Comparison of ENCODE assay signal across 8 mouse cellular contexts in the genomic region with DNA sequence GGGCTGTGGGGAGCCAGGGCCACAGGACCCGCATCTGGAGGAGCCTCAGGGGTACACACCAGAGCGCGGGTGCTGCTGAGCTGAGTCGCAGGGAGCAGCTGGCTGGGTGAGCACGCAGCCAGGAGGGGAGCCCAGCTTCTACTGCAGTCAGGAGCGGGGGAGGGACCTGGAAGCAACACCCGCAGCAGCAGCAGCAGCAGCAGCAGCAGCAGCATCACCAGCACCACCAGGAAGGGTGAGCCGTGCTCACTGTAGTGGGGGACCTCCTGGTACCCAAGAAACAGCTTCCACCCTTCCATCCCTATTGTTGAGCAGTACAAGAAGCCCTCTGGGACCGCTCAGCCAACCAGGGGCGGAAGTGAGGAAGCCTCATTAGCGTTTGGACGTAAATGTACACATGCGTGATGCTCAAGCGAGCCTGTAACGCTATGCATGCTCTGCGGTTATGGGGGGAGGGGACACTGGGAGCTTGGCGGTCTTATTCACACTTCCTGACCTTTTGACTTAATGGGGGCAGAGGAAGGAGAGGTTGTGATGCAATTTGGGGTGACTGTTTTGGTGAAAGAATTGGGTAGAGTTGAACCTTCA. TPM values are rescaled to one million over a fixed set of nuclear protein-coding genes. Genes with fewer than 3 reads are reported as not detected.
DNase-seq lines count a peak whose midpoint lies in the region; TF ChIP-seq lines count a peak whose summit lies in the region.

No protein-coding gene starts in this region.

- TF ChIP-seq CTCF in left cerebral cortex, adult 2 months (IDR thresholded peaks at IDR 0.05): no peak

- peak; percentile 55 for DNase-seq in Muller cell, postnatal 12 days (ENCODE audit: inconsistent ontology term)
- peak; percentile 22 for DNase-seq in cerebellum, adult 9-10 months
- DNase-seq in frontal cortex, adult 2 months (ENCODE audit: extremely low spot score in 1 of 2, low spot score in 1 of 2): peak; percentile 43 to 72
- DNase-seq in hindbrain, embryonic 10.5 days (ENCODE audit: low spot score): peak; percentile 72
- DNase-seq in left cerebral cortex, adult 2 months (ENCODE audit: extremely low spot score in 1 of 2, low spot score in 2 of 2): peak; percentile 65 to 67
- peak; percentile 8 for DNase-seq in lung, postnatal 36 days
- DNase-seq in ovary, postnatal 14 days (ENCODE audit: low spot score): peak; percentile 7
- DNase-seq in thymus, postnatal 14 days: peak; percentile 54

- 2% methylated on average over 17 of the region's 17 CpGs for WGBS in hindbrain, embryonic 10.5 days

- no peaks in the 10 kb centered on the region for H3K27me3 ChIP-seq in hindbrain, embryonic 10.5 days (ENCODE audit: insufficient read depth, poor library complexity, severe bottlenecking)

- no peaks in the 10 kb centered on the region for H3K9me3 ChIP-seq in hindbrain, embryonic 10.5 days

- peak overlapping the region; percentile 93 for H3K27ac ChIP-seq in hindbrain, embryonic 10.5 days
- peak overlapping the region; percentile 82 for H3K27ac ChIP-seq in left cerebral cortex, adult 2 months

- intact Hi-C loops in left cerebral cortex, adult 2 months (cut with DNase I): loop anchor here (5.0 kb wide), 2 partner anchors 93 to 262 kb away; no protein-coding TSS in a partner anchor

- H3K4me1 ChIP-seq in hindbrain, embryonic 10.5 days (replicated peaks): peaks cover 13% of the 10 kb centered on the region

- H3K4me3 ChIP-seq in hindbrain, embryonic 10.5 days: peak overlapping the region; percentile 63
- H3K4me3 ChIP-seq in left cerebral cortex, adult 2 months: peak overlapping the region; percentile 59

- no peaks in the 10 kb centered on the region for H3K36me3 ChIP-seq in hindbrain, embryonic 10.5 days

RNA-seq across cellular contexts. Expression of gene Fancf, which starts 17.2 kb away (rescaled TPM):
- 4.8 and 5.0 TPM in 2 replicates for polyA plus RNA-seq in frontal cortex, adult 2 months (2012; rRNA removed)
- polyA plus RNA-seq in hindbrain, embryonic 10.5 days (2016; fragmentation: Nextera tagmentation; extraction: Ambion mirVana): 11.5 and 11.9 TPM in 2 replicates
- 1 to 10 TPM; 3.8 to 5.7 TPM for total RNA-seq in left cerebral cortex, adult 2 months (2021)

RNA-seq across cellular contexts. Expression of gene Gas2, which starts 17.4 kb away (rescaled TPM):
- 9.7 and 11.5 TPM in 2 replicates for polyA plus RNA-seq in frontal cortex, adult 2 months (2012; rRNA removed)
- polyA plus RNA-seq in hindbrain, embryonic 10.5 days (2016; fragmentation: Nextera tagmentation; extraction: Ambion mirVana): 20.8 and 33.2 TPM in 2 replicates
- total RNA-seq in left cerebral cortex, adult 2 months (2021): 10 to 100 TPM; 47.8 to 49.9 TPM

Comparison
In these comparisons a context has a peak if more than half of its experiments do, and no peak if none do; other contexts are left out.
1. Peak in every context shown above with its lines: DNase-seq, H3K4me3 ChIP-seq and H3K27ac ChIP-seq.
2. DNase-seq: peak in every context shown above with its lines; median percentile 72 in hindbrain, embryonic 10.5 days; 66 in left cerebral cortex, adult 2 months; 58 in frontal cortex, adult 2 months; 55 in Muller cell, postnatal 12 days; 54 in thymus, postnatal 14 days; 22 in cerebellum, adult 9-10 months; 8 in lung, postnatal 36 days; 7 in ovary, postnatal 14 days.